Mouse (Mus musculus) MEL (cell line): ENCODE results near the gene Spdye4a. TPM values are rescaled to one million over a fixed set of nuclear protein-coding genes. Genes with fewer than 3 reads are reported as not detected.

ENCODE experiments used
- DNase-seq: peaks from one replicate; pipeline ENCODE4 v3.0.0; 2011; ENCODE audit warnings: low read depth, low spot score
- H3K27ac ChIP-seq: 2 replicates; pipeline ENCODE4 v1.5.1; 2012; ENCODE audit warnings: low read depth, mild to moderate bottlenecking, control low read depth, low read length, moderate library complexity; ENCODE audit not compliant: control insufficient read depth
- H3K27me3 ChIP-seq, 2 experiments: fragments of 150-350 bp in 1 of 2; sonication (generic) in 1 of 2; 2 replicates each; pipeline ENCODE4 v1.6.1; 2012; ENCODE audit warnings: low read length in 2 of 2, mild to moderate bottlenecking in 2 of 2, improper control_type of control experiment in 1 of 2, moderate library complexity in 1 of 2; ENCODE audit not compliant: insufficient read depth in 2 of 2, control insufficient read depth in 1 of 2
- H3K36me3 ChIP-seq, 2 experiments: 2 replicates each; pipeline ENCODE4 v1.6.1; 2012 to 2014; ENCODE audit warnings: low read length in 2 of 2, improper control_type of control experiment in 1 of 2, inconsistent platforms in 1 of 2, mild to moderate bottlenecking in 1 of 2; ENCODE audit not compliant: insufficient read depth in 2 of 2, control insufficient read depth in 1 of 2
- H3K4me1 ChIP-seq, 2 experiments: fragments of 150-350 bp in 1 of 2; sonication (generic) in 1 of 2; 2 replicates each; pipeline ENCODE4 v1.6.1; 2012; ENCODE audit warnings: low read length in 2 of 2, improper control_type of control experiment in 1 of 2, mild to moderate bottlenecking in 1 of 2; ENCODE audit not compliant: insufficient read depth in 2 of 2, control insufficient read depth in 1 of 2
- H3K4me3 ChIP-seq, 2 experiments: fragments of 150-350 bp in 1 of 2; sonication (generic) in 1 of 2; 2 replicates each; pipeline ENCODE4 v1.5.1; 2012; ENCODE audit warnings: low read depth in 2 of 2, low read length in 2 of 2, mild to moderate bottlenecking in 2 of 2, moderate library complexity in 2 of 2, control low read depth in 1 of 2, improper control_type of control experiment in 1 of 2; ENCODE audit not compliant: control insufficient read depth in 1 of 2, insufficient read depth in 1 of 2
- H3K79me2 ChIP-seq: 2 replicates; pipeline ENCODE4 v1.6.1; 2012; ENCODE audit warnings: mild to moderate bottlenecking, low read length, moderate library complexity; ENCODE audit not compliant: control insufficient read depth, poor library complexity, insufficient read depth
- H3K9ac ChIP-seq: 2 replicates; pipeline ENCODE4 v1.6.1; 2012; ENCODE audit warnings: low read depth, mild to moderate bottlenecking, control low read depth, low read length, moderate library complexity; ENCODE audit not compliant: control insufficient read depth, poor library complexity, severe bottlenecking
- H3K9me3 ChIP-seq: fragments of 150-350 bp; sonication (generic); replicated peaks from 2 replicates; pipeline ENCODE4 v1.6.1; 2012; ENCODE audit warnings: mild to moderate bottlenecking, low read length, improper control_type of control experiment, moderate library complexity; ENCODE audit not compliant: insufficient read depth
- BHLHE40 ChIP-seq: IDR thresholded peaks from 2 replicates; pipeline ENCODE4 v1.6.1; 2012; ENCODE audit warnings: low read depth, mild to moderate bottlenecking, inconsistent platforms, low read length, improper control_type of control experiment, borderline replicate concordance
- E2F4 ChIP-seq: IDR thresholded peaks from 2 replicates; pipeline ENCODE4 v1.6.1; 2011; ENCODE audit warnings: low read depth, low read length, improper control_type of control experiment, borderline replicate concordance
- EP300 ChIP-seq, 2 experiments: IDR thresholded peaks; 2 replicates each; pipeline ENCODE4 v1.6.1; 2011; ENCODE audit warnings: improper control_type of control experiment in 2 of 2, low read length in 2 of 2, low read depth in 1 of 2, mild to moderate bottlenecking in 1 of 2
- ETS1 ChIP-seq: IDR thresholded peaks from 2 replicates; pipeline ENCODE4 v1.6.1; 2012; ENCODE audit warnings: low read depth, mild to moderate bottlenecking, inconsistent platforms, low read length, improper control_type of control experiment, moderate library complexity
- GABPA ChIP-seq: IDR thresholded peaks from 2 replicates; pipeline ENCODE4 v1.6.1; 2012; ENCODE audit warnings: low read depth, mild to moderate bottlenecking, inconsistent platforms, low read length, improper control_type of control experiment, moderate library complexity
- GATA1 ChIP-seq: IDR thresholded peaks from 2 replicates; pipeline ENCODE4 v1.6.1; 2011; ENCODE audit warnings: low read depth, low read length, improper control_type of control experiment
- JUND ChIP-seq: IDR thresholded peaks from 2 replicates; pipeline ENCODE4 v1.6.1; 2011; ENCODE audit warnings: low read depth, mild to moderate bottlenecking, improper control_type of control experiment, low read length
- MAX ChIP-seq: IDR thresholded peaks from 2 replicates; pipeline ENCODE4 v1.6.1; 2011; ENCODE audit warnings: low read length, improper control_type of control experiment
- MAZ ChIP-seq: IDR thresholded peaks from 2 replicates; pipeline ENCODE4 v1.6.1; 2012; ENCODE audit warnings: low read depth, mild to moderate bottlenecking, inconsistent platforms, low read length, improper control_type of control experiment
- MEF2A ChIP-seq: IDR thresholded peaks from 2 replicates; pipeline ENCODE4 v1.6.1; 2014; ENCODE audit warnings: low read depth, mild to moderate bottlenecking, inconsistent platforms, low read length, improper control_type of control experiment; ENCODE audit not compliant: poor library complexity, insufficient replicate concordance, severe bottlenecking; ENCODE audit errors: extremely low read depth
- MXI1 ChIP-seq: IDR thresholded peaks from 2 replicates; pipeline ENCODE4 v1.6.1; 2011; ENCODE audit warnings: mild to moderate bottlenecking, low read depth, low read length, improper control_type of control experiment
- MYB ChIP-seq: IDR thresholded peaks from 2 replicates; pipeline ENCODE4 v1.6.1; 2011; ENCODE audit warnings: mild to moderate bottlenecking, low read depth, low read length, improper control_type of control experiment
- MYC ChIP-seq: IDR thresholded peaks from 2 replicates; pipeline ENCODE4 v1.6.1; 2011; ENCODE audit warnings: low read depth, mild to moderate bottlenecking, low read length, improper control_type of control experiment, moderate library complexity
- NRF1 ChIP-seq: IDR thresholded peaks from 2 replicates; pipeline ENCODE4 v1.6.1; 2014; ENCODE audit warnings: low read depth, mild to moderate bottlenecking, inconsistent platforms, low read length, improper control_type of control experiment, moderate library complexity; ENCODE audit not compliant: poor library complexity, insufficient read depth, severe bottlenecking
- POLR2A ChIP-seq, 2 experiments: IDR thresholded peaks; 2 replicates each; pipeline ENCODE4 v1.6.1; 2011 to 2012; ENCODE audit warnings: low read length in 2 of 2, mild to moderate bottlenecking in 2 of 2, control low read depth in 1 of 2, improper control_type of control experiment in 1 of 2, low read depth in 1 of 2, moderate library complexity in 1 of 2; ENCODE audit not compliant: control insufficient read depth in 1 of 2, insufficient read depth in 1 of 2, poor library complexity in 1 of 2
- POLR2AphosphoS2 ChIP-seq: IDR thresholded peaks from 2 replicates; pipeline ENCODE4 v1.6.1; 2011; ENCODE audit warnings: low read length, improper control_type of control experiment
- SMC3 ChIP-seq: IDR thresholded peaks from 2 replicates; pipeline ENCODE4 v1.6.1; 2011; ENCODE audit warnings: low read depth, low read length, improper control_type of control experiment
- TAL1 ChIP-seq: IDR thresholded peaks from 2 replicates; pipeline ENCODE4 v1.6.1; 2012; ENCODE audit warnings: mild to moderate bottlenecking, inconsistent platforms, low read length, moderate library complexity, mixed read lengths
- USF1 ChIP-seq: IDR thresholded peaks from 2 replicates; pipeline ENCODE4 v1.6.1; 2014; ENCODE audit warnings: low read depth, mild to moderate bottlenecking, inconsistent platforms, low read length, improper control_type of control experiment, moderate library complexity
- ZMIZ1 ChIP-seq: IDR thresholded peaks from 2 replicates; pipeline ENCODE4 v1.6.1; 2012; ENCODE audit warnings: low read depth, mild to moderate bottlenecking, inconsistent platforms, low read length, improper control_type of control experiment, moderate library complexity
- polyA plus RNA-seq, 2 experiments: library from polyadenylated mRNA; stranded (reverse) in 1 of 2; unstranded in 1 of 2; fragments of >175 nt in 1 of 2; fragments of >200 nt in 1 of 2; gene quantifications; 2 replicates each; pipeline versions ENCODE4 v1.2.1 to v1.2.4; 2012; ENCODE audit warnings: low replicate concordance in 2 of 2, low read depth in 1 of 2; ENCODE audit not compliant: insufficient read length in 2 of 2, insufficient read depth in 1 of 2, missing spikeins in 1 of 2
- total RNA-seq: library from RNA; depleted of rRNA; stranded (reverse); fragments of 300-350 nt; gene quantifications from 2 replicates; pipeline ENCODE4 v1.2.3, GENCODE M21; 2012

Spdye4a gene
- total and polyA plus RNA-seq, 3 experiments = not detected

DNA sequence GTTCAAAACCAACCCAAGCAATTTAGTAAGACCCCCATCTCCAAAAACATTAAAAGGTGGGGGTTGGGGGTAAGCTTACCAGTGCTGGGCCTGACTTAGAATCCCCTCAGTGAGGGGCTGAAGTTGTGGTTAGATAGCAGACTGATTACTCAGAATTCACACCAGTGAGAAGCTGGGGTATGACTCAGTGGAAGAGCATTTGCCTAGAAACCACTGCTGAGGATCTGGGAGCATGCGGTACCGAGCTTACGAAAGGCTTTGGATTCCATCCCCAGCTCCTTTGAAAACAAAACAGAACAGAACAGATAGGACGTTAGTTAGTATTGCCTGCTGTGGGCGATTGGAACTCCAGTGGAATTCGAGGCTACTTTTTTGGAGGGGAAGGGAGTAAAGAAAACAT is 45.0 kb upstream of the Spdye4a start:
- peak overlapping the region; percentile 96 for H3K27ac ChIP-seq
- no peaks in the 10 kb centered on the region for H3K27me3 ChIP-seq
- no peak for TF ChIP-seq GABPA
- no peak for TF ChIP-seq MYB
- peak; percentile 24; the same call in 1 of the 2 replicates for TF ChIP-seq MAX
- TF ChIP-seq JUND = 0 out of 2 replicates have a peak, but pooled peaks have one; percentile 47
- TF ChIP-seq POLR2A (IDR thresholded peaks at IDR 0.05; ENCODE audit: control insufficient read depth in 1 of 2, insufficient read depth in 1 of 2, low read depth in 1 of 2, low read length in 2 of 2, poor library complexity in 1 of 2) = no peak
- TF ChIP-seq POLR2AphosphoS2 = no peak
- no peak for TF ChIP-seq GATA1
- TF ChIP-seq ETS1 = 0 out of 2 replicates have a peak, but pooled peaks have one; percentile 16
- TF ChIP-seq EP300 (IDR thresholded peaks at IDR 0.05; ENCODE audit: low read depth in 1 of 2, low read length in 2 of 2) = 0 out of 4 replicates have a peak, but pooled peaks of 1 of the 2 experiments have one; percentile 14
- no peak for TF ChIP-seq MAZ
- no peak for TF ChIP-seq MEF2A
- TF ChIP-seq, all 39 proteins: peak for 4
- H3K4me3 ChIP-seq = peak overlapping the region in 1 of 2 experiments; percentile 40; a peak in 2 of 4 replicates
- H3K9ac ChIP-seq = peak overlapping the region; percentile 37
- no peaks in the 10 kb centered on the region for H3K9me3 ChIP-seq
- peak; percentile 61 for DNase-seq
- H3K79me2 ChIP-seq = peaks cover 7% of the 10 kb centered on the region
- peaks cover 8 to 39% of the 10 kb centered on the region in 2 experiments for H3K4me1 ChIP-seq
- H3K36me3 ChIP-seq = peaks cover 0 to 20% of the 10 kb centered on the region in 2 experiments; a peak in 2 of 4 replicates

DNA sequence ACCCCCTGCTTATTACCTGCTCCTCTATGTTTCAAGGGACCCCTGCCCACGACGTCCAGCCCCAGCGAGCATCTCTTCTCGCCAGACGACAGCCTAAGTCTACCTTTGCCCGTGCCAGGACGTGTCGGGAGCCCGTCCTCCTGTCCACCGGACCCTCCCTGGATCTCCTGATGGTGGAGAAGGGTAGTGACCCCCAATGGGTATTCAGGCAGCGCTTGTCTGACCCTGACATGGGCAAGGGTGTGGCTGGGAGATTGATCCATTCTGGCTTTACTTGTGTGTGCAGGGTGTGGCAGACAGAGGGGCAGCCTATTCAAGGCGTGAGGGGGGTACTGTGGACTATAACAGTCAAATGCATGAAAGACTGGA is 43.4 kb upstream of the Spdye4a start:
- Histone ChIP-seq H3K27ac (peak overlapping the region; percentile 32), H3K9ac (peak overlapping the region; percentile 81), H3K4me1 (peaks cover 8 to 39% of the 10 kb centered on the region in 2 experiments), H3K79me2 (peaks cover 7% of the 10 kb centered on the region), H3K27me3 (no peaks in the 10 kb centered on the region), H3K9me3 (no peaks in the 10 kb centered on the region), H3K4me3 (peak overlapping the region; percentile 79 to 97), H3K36me3 (peaks cover 0 to 20% of the 10 kb centered on the region in 2 experiments; a peak in 2 of 4 replicates)
- no peak for DNase-seq
- no peak for TF ChIP-seq SMC3
- TF ChIP-seq USF1 = no peak
- TF ChIP-seq NRF1 = no peak
- no peak for TF ChIP-seq BHLHE40
- no peak for TF ChIP-seq MEF2A
- TF ChIP-seq ZMIZ1 = no peak; the same call in 1 of the 2 replicates
- TF ChIP-seq TAL1 = no peak
- no peak for TF ChIP-seq GATA1
- TF ChIP-seq MXI1 = no peak
- TF ChIP-seq EP300 (IDR thresholded peaks at IDR 0.05; ENCODE audit: low read depth in 1 of 2, low read length in 2 of 2) = no peak
- TF ChIP-seq MYC = no peak
- no peak for TF ChIP-seq MYB
- no peak for TF ChIP-seq E2F4
